Mouse (Mus musculus) urinary bladder, postnatal 14 days (tissue): ENCODE data around the gene Ccnt1.

Experiments
- DNase-seq: peaks from one replicate; pipeline ENCODE4 v3.0.0; 2021; ENCODE audit warnings: low spot score

The Ccnt1 gene

DNA sequence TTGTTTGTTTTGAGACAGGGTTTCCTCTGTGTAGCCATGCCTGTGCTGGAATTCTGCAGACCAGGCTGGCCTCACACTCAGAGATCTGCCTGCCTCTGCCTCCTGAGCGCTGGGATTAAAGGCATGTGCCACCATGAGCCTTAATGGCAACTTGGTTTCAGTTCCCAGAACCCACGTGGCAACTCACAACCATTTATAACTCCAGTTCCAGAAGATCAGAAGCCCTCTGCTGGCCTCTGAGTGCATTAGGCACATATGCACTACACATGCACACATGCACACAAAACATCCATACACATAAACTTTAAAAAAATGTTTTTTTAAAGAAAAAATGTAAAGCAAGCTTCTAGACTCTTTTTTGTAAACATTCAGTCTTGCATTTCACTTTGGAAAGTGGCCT is 61.3 kb downstream of the Ccnt1 start:
- DNase-seq, result no peak

GRCm38 (mm10) chr15:98507321-98507720 is 63.4 kb downstream of the Ccnt1 start:
- no peak for DNase-seq

DNA sequence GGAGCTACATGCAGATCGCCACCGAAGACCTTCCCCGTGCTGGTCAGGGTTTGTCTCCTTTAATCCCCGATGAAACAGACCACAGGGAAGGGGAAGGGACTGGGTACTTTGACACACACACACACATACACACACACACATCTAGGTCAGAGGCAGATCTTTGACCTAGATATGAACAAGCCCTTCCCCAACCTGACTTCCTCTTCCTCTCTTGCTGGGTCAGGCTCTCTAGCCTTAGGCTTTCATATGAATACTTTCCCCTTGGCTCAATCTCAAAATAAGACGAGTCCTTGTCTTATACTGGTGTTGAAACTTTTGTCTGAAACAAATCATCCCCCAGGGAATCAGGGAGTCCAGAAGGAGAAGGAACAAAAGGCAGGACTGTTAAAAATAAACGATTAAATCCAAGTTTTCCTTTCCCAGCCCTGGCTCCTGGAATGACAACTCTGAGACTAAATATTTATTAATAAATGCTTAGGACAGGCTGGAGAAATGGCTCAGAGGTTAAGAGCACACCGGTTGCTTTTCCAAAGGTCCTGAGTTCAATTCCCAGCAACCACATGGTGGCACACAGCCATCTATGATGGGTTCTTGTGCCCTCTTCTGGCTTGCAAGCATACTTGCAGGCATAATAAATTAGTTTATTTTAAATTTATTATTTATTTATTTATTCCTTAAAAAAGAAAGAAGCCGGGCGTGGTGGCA is 64.3 kb downstream of the Ccnt1 start:
- no peak for DNase-seq

GRCm38 (mm10) chr15:98504514-98504913 is 66.2 kb downstream of the Ccnt1 start:
- peak; percentile 78 for DNase-seq

DNA sequence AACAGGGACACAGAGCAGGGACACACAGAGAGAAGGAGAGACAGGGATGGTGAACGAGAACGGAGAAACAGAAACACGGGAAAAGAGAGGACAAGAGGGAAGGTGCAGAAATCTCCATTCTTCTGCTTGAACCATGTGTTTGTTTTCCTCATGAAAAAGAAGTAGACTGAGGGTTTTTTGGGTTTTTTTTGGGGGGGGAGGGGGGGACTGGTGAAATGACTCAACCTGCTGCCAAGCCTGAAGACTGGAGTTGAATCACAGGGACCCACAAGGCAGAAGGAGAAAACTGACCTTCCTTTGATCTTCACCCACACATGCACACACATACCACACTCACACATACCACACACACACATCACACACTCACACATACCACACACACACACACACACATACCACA is 67.4 kb downstream of the Ccnt1 start:
- DNase-seq, result no peak

- DNase-seq, result no peak
These were observed 73.1 kb downstream of the Ccnt1 start for GRCm38 (mm10) chr15:98497631-98498030.

DNA sequence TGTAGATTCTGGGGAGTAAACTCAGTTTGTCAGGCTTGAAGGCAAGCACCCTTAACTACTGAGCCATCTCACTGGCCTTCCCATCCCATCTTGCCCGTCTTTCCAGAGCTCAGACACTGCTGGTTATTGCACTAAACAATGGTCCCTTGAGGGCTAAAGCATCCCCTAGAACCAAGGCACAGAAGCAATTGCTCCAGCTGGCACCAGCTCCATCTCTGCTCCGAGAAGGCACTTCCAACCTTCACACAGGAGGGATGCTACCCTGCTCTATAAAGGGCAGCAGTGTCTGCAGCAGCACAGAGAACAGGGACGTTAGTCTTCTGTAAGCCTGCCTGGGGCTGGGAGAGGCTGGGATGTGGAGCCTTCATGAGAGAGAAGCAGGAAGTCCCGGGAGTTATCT is 78.6 kb downstream of the Ccnt1 start, which contains the start of gene Olfr279:
Gene Olfr279 (plus strand): TSS at position 301 of the 400 bp plus-strand sequence.
- DNase-seq, result no peak

- peak; percentile 27 for DNase-seq
These were observed 79.4 kb downstream of the Ccnt1 start for GRCm38 (mm10) chr15:98491332-98491731.
